Mouse (Mus musculus) frontal cortex, postnatal 10 days (tissue): ENCODE measurements around the gene Nicn1.
"Not testable (repeated sequence)": the region's sequence is repeated elsewhere in the genome, so short reads cannot be mapped to it uniquely, and the experiment has no call there.

ENCODE experiments used
- DNase-seq, 2 experiments: peaks; one replicate each; pipeline ENCODE4 v3.0.0; 2022; ENCODE audit warnings: low spot score in 2 of 2, mixed read lengths in 1 of 2

Nicn1 gene

DNA sequence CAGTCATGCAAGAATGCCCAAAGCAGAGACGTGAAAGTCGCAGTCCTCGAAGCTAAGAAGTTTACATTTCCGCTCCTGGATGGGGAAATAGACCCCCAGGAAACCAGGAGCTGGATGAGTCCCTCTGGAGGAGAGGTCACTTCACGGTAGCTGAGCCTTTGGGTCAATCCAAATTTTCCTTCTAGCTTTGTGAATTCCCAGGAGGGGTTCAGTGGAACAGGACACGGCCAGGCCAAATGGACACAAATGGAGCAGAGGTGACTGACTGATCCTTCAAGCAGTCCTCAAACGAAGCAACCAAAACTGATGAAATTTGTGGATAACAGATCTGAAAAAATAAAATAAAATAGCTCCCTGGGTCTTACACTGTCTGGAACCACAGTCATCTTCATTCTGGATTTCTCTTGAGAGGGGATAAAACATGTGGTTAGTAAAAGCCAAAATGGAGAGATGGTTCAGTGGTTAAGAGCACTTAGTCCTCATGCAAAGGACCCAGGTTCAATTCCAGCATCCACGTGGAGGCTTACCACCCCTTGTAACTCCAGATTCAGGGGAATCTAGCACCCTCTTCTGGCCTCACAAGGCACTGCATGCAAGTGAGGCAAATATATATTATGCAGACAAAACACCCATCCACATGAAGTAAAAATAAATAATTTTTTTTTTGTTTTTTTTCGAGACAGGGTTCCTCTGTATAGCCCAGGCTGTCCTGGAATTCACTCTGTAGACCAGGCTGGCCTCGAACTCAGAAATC, 11.4 kb upstream of the Nicn1 start:
- DNase-seq = no peak

DNA sequence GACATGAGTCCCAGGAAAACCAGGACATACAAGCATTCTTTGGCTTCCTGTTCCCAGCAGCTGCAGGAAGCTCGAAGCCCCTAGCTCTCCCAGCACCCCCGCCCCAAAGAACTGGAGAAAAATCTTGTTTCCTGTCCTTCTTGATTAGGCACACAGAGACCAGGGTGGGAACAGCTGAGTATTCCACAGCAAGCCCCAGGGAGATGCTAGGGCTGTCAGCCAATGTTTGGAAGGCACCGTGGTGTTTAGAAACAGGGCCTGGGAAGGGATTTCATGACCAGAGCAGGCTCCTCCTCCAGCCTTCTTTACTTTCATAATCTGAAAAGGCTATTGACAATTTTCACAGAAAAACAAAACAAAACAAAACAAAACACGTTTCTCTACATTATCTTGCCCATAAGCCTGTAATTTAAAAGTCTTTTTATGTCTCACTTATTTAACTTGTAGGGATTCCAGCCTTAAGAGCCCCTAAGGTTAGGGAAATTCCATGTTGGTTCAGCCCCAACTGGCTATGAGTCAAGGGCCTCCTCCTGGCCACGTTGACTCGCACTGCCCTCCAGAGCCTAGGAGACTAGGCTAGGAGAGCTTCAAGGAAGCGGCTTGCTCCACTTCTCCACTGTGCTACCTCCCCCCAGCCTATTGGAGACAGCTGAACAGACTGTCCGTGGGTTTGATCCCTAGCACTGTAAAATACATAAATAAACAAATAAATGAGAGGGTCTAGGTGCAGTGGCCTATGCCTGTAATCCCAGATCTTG, 10.0 kb upstream of the Nicn1 start:
- DNase-seq = no peak

DNA sequence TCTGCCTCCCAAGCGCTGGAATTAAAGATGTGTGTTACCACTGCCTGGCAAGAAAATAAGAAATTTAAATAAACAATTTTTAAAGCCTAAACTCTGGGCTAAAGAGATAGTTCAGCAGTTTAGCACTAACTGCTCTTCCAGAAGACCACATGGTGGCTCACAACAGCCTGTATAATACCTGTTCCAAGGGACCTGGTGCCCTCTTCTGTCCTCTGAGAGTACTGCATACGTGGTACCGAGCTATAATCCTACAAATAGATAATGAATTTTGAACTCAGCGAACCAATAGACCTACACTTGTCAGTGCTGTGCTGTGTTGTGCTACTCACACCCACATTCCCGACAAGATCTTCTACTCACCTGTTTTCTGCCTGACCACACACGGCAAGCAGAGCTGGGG, 5.8 kb upstream of the Nicn1 start:
- peak in 1 of 2 experiments; percentile 44 for DNase-seq

DNA sequence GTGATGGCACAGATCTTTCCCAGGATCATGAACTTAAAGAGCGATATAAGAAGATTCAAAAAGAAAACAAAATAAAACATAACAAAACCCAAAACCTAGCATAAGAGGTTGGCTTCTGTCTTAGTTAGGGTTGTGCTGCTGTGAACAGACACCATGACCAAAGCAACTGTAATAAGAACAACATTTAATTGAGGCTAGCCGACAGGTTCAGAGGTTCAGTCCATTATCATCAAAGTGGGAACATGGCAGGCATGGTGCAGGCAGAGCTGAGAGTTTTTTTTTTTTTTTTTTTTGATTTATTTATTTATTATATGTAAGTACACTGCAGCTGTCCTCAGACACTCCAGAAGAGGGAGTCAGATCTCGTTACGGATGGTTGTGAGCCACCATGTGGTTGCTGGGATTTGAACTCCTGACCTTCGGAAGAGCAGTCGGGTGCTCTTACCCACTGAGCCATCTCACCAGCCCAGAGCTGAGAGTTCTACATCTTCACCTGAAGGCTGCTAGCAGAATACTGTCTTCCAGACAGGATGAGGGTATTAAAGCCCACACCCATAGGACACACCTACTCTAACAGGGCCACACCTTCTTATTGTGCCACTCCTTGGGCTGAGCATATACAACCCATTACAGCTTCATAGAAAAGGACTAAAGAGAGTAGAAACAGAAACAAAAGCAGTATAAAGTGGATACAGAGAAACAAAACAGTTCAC, 2.5 kb upstream of the Nicn1 start:
- not testable (repeated sequence) for DNase-seq

DNA sequence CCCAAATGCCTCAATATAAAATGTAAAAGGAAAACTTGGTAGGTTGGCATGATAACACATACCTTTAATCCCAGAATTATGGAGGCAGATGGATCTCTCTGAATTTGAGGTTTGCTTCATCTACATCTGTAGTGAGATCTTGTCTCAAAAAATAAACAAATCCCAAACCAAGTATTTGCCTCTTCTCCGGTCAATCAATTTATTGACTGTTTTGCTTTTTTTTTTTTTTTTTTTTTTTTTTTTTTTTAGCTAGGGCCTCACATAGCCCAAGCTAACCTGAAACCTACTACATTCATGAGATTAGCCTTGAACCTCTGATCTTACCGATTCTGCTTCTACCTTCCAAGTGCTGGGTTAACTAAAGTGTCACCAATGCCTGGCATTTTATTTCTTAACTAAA, 882 bp upstream of the Nicn1 start:
- no peak for DNase-seq

DNA sequence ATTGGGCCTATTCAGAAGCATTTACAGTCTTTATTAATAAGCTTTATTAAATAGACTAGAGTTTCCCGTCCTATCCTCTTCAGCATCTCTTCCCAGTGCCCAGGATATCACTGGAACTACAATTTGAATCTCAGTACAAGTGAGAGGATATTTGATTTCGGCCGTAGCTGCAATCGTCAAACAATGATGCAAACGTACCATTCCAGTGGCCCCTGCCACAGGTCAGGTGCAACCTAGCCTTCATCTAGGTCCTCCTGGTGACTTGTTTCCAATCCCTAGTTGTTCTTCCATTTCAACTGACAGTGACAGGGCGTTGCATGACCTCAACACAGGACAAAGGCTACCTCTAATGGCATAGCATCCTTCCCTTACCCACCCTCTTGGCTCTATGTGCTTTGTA, 544 bp downstream of the Nicn1 start:
- no peak for DNase-seq

DNA sequence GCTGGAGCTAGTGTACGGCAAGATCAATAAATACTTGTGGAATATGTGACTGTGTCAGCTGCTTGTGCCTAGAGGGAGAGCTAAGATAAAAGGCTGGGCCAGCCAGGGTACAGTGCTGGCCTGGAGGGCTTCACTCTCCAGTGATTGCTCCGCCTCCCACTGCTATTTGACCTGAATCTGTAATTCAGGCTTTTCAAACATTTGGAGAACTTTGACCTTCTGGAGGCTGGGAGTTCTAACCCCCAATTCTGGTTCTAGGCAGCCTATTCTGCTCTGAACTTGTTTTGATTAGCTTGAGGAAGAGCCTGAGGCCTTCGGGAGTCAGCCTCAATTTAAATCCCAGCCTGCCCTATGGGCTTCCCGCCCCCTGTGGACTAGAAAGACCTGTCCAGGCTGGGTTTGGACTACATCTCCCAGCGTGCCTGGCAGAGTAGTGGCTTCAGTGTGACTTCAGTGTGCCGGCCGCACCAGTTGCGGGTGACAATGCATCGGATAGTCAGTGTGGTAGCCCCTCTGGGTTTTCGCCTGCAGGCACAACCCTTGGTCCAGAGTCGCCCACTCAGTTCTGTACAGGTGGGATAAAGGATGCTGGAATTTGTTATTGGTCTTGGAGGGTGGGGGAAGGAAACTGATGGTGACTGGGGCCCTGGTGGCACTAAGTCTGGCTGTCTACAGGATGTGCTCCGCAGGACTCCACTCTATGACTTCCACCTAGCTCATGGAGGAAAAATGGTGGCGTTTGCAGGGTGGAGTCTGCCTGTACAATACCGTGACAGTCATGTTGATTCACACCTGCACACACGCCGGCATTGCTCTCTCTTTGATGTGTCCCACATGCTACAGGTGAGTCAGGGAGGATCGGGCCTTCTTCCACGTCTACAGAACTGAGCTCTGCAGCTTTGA, 6.5 kb downstream of the Nicn1 start, which contains the start of gene Amt:
Gene Amt, plus strand, starts transcription at position 401 of the 903 bp plus-strand sequence.
- DNase-seq = no peak

DNA sequence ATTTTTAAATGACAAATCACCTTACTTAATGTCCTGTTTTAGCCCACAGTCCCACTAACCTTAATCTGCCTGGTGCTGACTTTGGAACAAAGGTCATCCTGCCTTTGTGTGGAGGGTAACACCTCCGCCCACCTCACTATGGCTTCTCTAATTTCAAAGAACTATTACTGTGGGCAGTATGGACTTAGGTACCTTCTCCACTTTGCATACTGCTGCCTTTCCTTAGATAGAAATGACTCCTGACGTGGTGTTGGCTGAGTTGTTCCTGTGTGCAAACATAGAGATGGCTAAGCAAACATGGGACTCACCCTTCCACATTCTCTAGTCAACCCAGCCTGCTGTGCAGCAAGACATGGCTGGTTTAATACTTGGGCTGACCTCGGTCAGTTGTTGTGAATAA, 11.6 kb downstream of the Nicn1 start:
- DNase-seq = no peak

DNA sequence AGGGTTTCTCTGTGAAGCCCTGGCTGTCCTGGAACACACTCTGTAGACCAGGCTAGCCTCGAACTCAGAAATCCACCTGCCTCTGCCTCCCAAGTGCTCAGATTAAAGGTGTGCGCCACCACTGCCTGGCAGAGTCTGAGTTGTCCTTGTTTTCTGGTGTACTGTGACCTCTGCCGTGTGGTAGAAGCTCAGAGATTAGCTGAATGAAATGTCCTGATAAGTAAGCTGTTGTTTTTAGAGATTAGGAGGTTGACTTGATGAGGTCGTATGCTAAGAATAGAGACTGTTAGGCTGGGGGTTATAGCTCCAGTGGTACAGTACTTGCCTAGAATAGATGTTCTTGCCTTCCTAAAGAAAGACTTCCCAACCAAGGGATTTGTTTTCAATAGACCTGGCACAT, 14.5 kb downstream of the Nicn1 start:
- DNase-seq = no peak

DNA sequence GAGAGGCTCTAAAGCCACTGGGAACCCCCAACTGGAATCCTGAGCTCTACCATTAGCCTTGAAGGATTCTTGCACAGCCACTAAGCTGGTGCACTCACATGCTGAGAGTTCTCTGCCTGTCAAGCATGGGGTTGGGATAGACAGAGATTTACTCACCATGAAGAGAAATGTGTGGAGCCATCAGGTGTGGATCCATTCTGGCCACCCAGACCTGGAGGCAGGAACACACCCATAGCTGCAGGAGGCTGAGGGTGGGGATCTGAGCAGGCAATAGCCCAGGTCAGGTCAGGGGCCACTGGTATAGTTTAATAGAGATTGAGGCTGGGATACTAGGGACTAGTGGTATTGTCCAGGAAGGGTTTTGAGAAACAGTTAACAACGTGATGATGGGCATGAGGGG, 14.9 kb downstream of the Nicn1 start:
- DNase-seq = peak in 1 of 2 experiments; percentile 27

DNA sequence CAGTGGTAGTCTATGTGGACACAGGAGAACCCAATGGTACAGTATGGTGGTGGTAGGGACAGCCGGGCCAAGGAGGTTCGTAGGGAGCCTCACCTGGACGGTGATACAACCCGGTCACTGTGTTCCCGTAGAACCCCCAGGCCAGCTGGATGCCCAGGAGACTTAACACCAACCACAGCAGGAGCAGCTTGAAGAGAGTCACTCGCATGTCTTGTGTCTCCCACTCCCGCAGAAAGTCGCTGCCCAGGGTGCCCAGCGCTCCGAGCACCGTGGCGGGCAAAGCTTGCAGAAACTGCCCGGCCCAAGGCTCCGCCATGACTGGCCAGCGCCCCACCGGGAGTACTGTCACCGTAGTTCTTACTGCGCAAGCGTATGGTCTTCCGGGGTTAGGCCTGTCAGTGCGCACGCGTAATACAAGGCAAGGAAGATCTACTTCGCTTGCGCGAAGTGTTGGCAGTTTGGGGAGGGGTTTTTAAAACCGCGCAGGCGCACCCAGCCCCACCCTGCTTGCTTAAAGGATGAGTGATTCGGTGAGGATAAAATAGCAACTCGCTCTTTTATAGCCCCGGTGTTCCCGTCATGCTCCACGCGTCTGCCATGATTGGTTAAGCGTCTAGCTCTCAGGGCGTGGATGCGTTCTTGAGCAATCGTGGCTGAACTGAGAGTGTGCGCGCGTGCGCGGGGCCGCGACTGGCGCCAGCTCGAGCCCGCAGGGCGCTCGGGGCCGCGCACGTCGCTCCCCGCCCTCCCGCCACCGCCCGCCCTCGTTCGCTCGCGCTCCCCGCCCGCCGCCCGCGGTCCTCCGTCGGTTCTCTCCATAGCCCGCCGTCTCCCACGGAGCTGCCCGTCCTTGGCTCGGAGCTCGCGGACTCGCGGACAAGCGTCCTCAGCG, 15.6 kb downstream of the Nicn1 start, which contains the start of the genes Rhoa and Tcta:
Gene Rhoa, plus strand, starts transcription at position 501 of the 892 bp plus-strand sequence.
Gene Tcta, minus strand, starts transcription at position 532 of the 892 bp plus-strand sequence.
- DNase-seq = peak; percentile 98 to 100

DNA sequence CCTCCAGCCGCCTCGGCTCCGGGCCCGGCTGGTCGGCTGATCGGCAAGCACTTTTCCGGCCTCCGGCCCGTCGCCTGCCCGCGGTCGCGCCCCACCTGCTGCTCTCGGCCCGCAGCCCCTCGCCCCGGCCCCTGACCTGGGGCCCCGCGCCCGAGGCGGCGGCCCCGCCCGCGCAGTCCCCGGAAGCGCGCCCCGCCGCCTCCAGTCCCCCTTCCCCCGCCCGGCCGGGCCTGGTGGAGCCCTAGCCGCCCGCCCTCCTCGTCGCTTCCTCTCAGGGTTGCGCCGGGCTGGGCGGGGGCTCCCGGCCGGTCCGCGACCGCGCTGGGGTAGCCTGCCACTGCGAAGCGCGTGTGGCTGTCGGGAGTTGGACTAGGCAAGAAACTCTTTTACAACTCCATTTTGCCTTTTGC, 16.3 kb downstream of the Nicn1 start:
- DNase-seq = no peak

DNA sequence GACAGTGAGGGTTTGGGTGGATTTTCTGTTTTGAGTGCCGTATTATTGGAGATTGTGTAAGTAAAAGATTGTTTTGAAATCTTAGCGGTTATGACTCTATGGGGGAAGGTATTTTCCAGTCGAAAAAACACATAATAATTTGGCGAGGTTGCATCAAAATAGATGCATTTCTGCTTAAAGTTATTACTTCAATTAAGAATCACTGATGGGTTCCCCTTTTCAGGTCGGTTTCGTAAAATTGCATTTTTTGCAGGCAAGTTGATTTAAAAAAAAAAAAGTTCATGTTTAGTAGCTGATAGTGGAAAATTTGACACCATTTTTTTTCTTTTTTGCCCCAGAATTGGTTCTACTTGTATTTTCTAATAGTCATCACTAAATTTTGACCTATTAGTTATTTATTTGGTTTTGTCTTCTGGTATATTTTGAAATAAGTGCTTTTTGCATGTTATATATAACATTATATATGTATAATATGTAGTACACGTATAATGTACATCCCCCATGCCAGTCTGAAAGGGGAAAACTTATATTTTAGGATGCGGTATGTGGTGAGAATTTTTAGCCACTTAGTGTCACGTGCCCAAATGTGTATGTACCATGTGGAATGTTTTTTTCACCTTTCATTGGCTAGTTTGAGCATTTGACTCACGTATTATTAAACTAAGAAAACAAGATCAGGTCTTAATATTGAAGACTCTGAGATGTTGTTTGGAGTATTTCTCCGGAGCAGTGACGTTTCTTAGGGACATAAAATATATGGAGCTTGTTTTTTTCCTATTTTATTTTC, 17.0 kb downstream of the Nicn1 start:
- no peak for DNase-seq

DNA sequence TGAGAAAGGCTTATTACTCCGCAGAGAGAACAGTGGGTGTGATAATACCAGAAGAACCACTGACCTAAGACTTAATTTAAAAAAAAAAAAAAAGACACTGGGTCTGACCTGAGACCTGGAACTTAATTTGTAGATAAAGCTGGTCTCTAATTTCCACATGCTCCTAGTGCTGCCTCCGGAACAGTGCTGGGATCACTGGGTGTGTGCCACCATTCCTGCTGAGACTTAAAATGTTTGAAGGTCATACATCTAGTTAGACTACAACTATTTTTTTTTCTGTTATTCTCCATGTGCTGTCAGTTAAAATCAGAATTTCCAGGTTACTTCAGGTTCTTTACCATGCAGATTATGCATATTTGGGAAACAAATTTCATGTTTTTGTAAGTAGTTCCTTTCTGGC, 17.9 kb downstream of the Nicn1 start:
- no peak for DNase-seq

DNA sequence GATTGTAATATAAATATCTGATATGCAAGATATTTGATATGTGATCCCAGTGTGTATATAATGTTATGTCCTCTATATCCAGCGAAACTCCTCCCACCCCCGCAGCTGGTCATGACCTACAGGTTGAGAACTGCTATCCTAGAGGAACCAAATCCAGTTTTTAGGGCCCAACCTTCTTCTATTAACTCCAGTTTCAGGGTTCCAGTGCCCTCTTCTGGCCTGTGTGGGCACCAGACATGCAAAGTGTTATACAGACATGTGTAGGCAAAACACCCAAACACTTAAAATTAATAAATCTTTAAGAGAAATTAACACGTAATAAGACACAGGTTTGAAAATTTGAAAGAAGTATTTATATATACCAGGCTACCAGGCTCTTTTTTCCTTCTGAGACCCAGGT, 27.3 kb downstream of the Nicn1 start:
- no peak for DNase-seq

DNA sequence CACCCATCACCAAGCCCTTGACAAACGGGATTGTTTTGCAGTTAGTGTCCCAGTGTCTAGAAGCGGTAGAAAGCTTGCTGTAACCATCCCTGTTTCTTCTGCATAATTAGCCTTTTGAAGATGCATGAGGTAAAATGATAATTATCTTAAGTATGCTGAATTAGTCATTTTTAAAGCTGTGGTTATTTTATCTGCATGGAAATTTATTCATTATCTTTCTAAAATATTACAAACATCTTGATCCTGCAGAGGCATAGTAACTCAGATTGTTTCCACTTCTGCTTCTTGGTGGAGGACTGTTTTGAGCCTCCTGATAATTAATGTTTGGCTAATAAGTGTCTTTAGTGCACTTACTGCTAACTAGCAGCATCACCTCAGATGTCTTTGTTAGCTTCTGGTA, 28.2 kb downstream of the Nicn1 start:
- DNase-seq = no peak

DNA sequence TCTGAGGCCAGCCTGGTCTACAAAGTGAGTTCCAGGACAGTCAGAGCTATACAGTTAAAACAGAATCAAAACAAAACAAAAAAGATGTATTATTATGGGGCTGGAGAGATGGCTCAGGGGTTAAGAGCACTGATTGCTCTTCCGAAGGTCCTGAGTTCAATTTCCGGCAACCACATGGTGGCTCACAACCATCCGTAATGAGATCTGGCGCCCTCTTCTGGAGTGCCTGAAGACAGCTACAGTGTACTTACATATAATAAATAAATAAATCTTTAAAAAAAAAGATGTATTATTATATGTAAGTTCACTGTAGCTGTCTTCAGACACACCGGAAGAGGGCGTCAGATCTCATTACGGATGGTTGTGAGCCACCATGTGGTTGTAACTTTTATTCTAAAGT, 31.8 kb downstream of the Nicn1 start:
- not testable (repeated sequence) for DNase-seq

DNA sequence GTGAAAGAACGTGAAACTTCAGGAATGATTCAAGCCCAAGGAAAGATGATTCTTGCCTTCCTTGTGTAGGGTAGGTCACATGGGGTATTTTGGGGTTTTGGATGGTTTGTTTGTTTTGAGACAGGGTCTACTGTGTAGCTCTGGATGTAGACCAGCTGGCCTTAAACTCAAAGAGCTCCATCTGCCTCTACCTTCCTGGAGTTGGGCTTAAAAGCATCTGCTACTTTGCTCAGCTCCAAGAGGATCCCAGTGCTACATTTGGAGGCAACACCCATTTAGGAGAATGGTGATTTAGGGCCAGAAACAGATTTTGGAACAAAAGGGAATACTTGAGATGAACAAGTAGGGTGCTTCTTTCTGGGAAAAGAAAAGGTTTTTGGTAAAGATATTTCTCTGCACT, 34.6 kb downstream of the Nicn1 start:
- DNase-seq = no peak

DNA sequence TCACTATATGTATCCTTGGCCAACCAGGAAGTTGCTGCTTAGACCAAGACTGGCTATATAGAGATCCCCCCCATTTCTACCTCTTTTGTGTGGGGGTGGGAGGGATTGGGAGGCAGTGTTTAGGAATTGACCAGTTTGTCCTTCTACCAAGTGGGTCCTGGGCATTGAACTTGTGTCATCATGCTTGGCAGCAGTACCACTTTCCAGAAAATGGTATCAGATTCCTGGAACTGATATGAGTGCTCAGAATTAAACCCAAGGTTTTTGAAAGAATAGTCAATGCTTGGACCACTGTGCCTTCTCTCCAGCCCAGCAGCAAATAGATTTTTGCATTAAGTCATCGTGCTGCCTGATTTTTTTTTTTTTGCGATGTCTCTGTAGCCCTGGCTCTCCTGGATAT, 35.6 kb downstream of the Nicn1 start:
- DNase-seq = no peak
